ENCODE assay signal across 8 mouse cellular contexts in the genomic region with DNA sequence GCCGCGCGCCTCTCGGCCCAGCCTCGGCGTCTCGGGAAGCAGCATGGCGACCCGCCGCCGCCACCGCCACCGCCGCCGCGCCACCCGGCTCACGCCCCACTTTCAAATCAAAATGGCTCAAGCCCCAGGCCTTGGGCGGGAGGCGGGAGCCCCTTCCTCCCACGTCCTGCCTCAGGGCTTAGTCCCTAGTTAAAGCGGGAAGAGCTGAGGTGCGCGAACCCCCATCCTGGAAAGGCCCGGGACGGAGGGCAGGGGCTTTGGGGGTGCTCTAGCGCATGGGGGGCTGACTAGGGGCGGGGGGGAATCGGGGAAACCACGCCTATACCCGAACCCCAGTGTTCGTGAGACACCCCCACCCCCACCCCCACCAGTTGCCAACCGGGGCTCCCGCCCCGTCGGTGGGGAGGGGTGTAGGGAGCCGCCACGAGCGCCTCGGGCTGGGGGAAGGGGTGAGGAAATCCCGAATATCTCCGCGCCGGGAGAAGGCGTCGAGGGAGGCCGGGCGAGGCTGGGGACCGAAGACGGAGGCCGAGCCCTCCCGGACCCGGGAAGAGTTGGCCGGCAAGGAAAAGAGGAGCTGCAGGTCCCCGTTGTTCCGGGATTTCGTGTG. TPM values are rescaled to one million over a fixed set of nuclear protein-coding genes. Genes with fewer than 3 reads are reported as not detected.
DNase-seq lines count a peak whose midpoint lies in the region; ATAC-seq and TF ChIP-seq lines count a peak whose summit lies in the region.

No protein-coding gene starts in this region.

- DNase-seq in heart, adult 18-20 months: no peak
- DNase-seq in ES-E14 (ENCODE audit: low read depth, low spot score): no peak
- DNase-seq in forebrain, embryonic 11.5 days (ENCODE audit: low spot score): peak; percentile 84
- peak; percentile 81 for DNase-seq in limb, embryonic 10.5 days (ENCODE audit: low spot score)
- no peak for DNase-seq in frontal cortex, postnatal 14 days (ENCODE audit: low spot score in 2 of 2)
- no peak for DNase-seq in layer of hippocampus, postnatal 14 days (ENCODE audit: low spot score in 2 of 2)

- H3K9me3 ChIP-seq in heart, embryonic 11.5 days (replicated peaks; ENCODE audit: control insufficient read depth, low read length): no peaks in the 10 kb centered on the region
- no peaks in the 10 kb centered on the region for H3K9me3 ChIP-seq in ES-E14 (ENCODE audit: control insufficient read depth, insufficient read depth, low read depth, low read length)
- no peaks in the 10 kb centered on the region for H3K9me3 ChIP-seq in forebrain, embryonic 11.5 days (ENCODE audit: control insufficient read depth, low read length)
- no peaks in the 10 kb centered on the region for H3K9me3 ChIP-seq in limb, embryonic 10.5 days (replicated peaks)
- H3K9me3 ChIP-seq in neural tube, embryonic 15.5 days (replicated peaks): no peaks in the 10 kb centered on the region

- peak overlapping the region; percentile 85 for H3K4me3 ChIP-seq in heart, embryonic 11.5 days (ENCODE audit: low read depth, low read length)
- peak overlapping the region; percentile 80 to 91 for H3K4me3 ChIP-seq in ES-E14 (ENCODE audit: insufficient read depth in 1 of 2, low read depth in 1 of 2, low read length in 2 of 2, poor library complexity in 1 of 2, severe bottlenecking in 1 of 2)
- H3K4me3 ChIP-seq in forebrain, embryonic 11.5 days (ENCODE audit: low read depth, low read length): peak overlapping the region; percentile 97
- H3K4me3 ChIP-seq in limb, embryonic 10.5 days: peak overlapping the region; percentile 99
- peak overlapping the region; percentile 55 for H3K4me3 ChIP-seq in neural tube, embryonic 15.5 days (replicated peaks)

- WGBS in heart, embryonic 11.5 days (ENCODE audit: insufficient replicate concordance): under 1% methylated on average over 56 of the region's 57 CpGs
- WGBS in forebrain, embryonic 11.5 days: 1% methylated on average over 56 of the region's 57 CpGs
- WGBS in limb, embryonic 10.5 days: under 1% methylated on average over 57 of the region's 57 CpGs
- WGBS in neural tube, embryonic 15.5 days: under 1% methylated on average over 30 of the region's 57 CpGs

- peak overlapping the region; percentile 89 for H3K4me2 ChIP-seq in heart, embryonic 11.5 days
- peak overlapping the region; percentile 94 for H3K4me2 ChIP-seq in forebrain, embryonic 11.5 days (ENCODE audit: low read depth, low read length, severe bottlenecking)
- H3K4me2 ChIP-seq in neural tube, embryonic 15.5 days: peak overlapping the region; percentile 92

- H3K4me1 ChIP-seq in heart, embryonic 11.5 days (ENCODE audit: control insufficient read depth, insufficient read depth, low read length): peaks cover 17% of the 10 kb centered on the region
- peaks cover 4 to 18% of the 10 kb centered on the region in 2 experiments for H3K4me1 ChIP-seq in ES-E14 (ENCODE audit: control insufficient read depth in 2 of 2, insufficient read depth in 2 of 2, low read length in 2 of 2, poor library complexity in 1 of 2)
- peaks cover 7% of the 10 kb centered on the region; the same call in 1 of the 2 replicates for H3K4me1 ChIP-seq in forebrain, embryonic 11.5 days (replicated peaks; ENCODE audit: control insufficient read depth, insufficient read depth, low read length)
- peaks cover 29% of the 10 kb centered on the region for H3K4me1 ChIP-seq in limb, embryonic 10.5 days
- peaks cover 55% of the 10 kb centered on the region for H3K4me1 ChIP-seq in neural tube, embryonic 15.5 days

- no peaks in the 10 kb centered on the region for H3K36me3 ChIP-seq in heart, embryonic 11.5 days (ENCODE audit: control insufficient read depth, insufficient read depth, low read length)
- H3K36me3 ChIP-seq in ES-E14 (ENCODE audit: control insufficient read depth, insufficient read depth, low read length, poor library complexity, severe bottlenecking): peaks cover 8% of the 10 kb centered on the region
- H3K36me3 ChIP-seq in forebrain, embryonic 11.5 days (ENCODE audit: control insufficient read depth, insufficient read depth, low read length): no peaks in the 10 kb centered on the region
- H3K36me3 ChIP-seq in limb, embryonic 10.5 days: peaks cover 29% of the 10 kb centered on the region
- H3K36me3 ChIP-seq in neural tube, embryonic 15.5 days: no peaks in the 10 kb centered on the region

- in situ Hi-C loops in ES-E14 (cut with MboI; ENCODE audit: low sequenced_read_pairs in 2 of 2, unreplicated experiment in 2 of 2): no loop called here

- H3K9ac ChIP-seq in heart, embryonic 11.5 days (ENCODE audit: low read depth, low read length): peak overlapping the region; percentile 98
- peak overlapping the region; percentile 96 for H3K9ac ChIP-seq in ES-E14 (ENCODE audit: insufficient read depth, low read depth, low read length, poor library complexity, severe bottlenecking)
- H3K9ac ChIP-seq in forebrain, embryonic 11.5 days (ENCODE audit: low read length): peak overlapping the region; percentile 99
- peak overlapping the region; percentile 67 for H3K9ac ChIP-seq in neural tube, embryonic 15.5 days (replicated peaks)

- no peaks in the 10 kb centered on the region for H3K27me3 ChIP-seq in heart, embryonic 11.5 days (ENCODE audit: control insufficient read depth, insufficient read depth, low read length)
- H3K27me3 ChIP-seq in forebrain, embryonic 11.5 days (ENCODE audit: control insufficient read depth, insufficient read depth, low read length): no peaks in the 10 kb centered on the region
- no peaks in the 10 kb centered on the region for H3K27me3 ChIP-seq in limb, embryonic 10.5 days (ENCODE audit: low read depth, poor library complexity, severe bottlenecking)
- no peaks in the 10 kb centered on the region for H3K27me3 ChIP-seq in neural tube, embryonic 15.5 days (replicated peaks)

- ATAC-seq in heart, embryonic 11.5 days (replicated peaks; ENCODE audit: insufficient number of reproducible peaks, low FRiP score, low TSS enrichment): peak; percentile 43
- ATAC-seq in forebrain, embryonic 11.5 days (replicated peaks; ENCODE audit: low FRiP score): 0 out of 2 replicates have a peak, but pooled peaks have one; percentile 6
- ATAC-seq in neural tube, embryonic 15.5 days (ENCODE audit: low FRiP score): peak; percentile 19; the same call in 1 of the 2 replicates

- H3K27ac ChIP-seq in heart, embryonic 11.5 days (ENCODE audit: low read depth, low read length): peak overlapping the region; percentile 95
- peak overlapping the region; percentile 98 for H3K27ac ChIP-seq in ES-E14 (ENCODE audit: insufficient read depth, low read depth, low read length, poor library complexity, severe bottlenecking)
- H3K27ac ChIP-seq in forebrain, embryonic 11.5 days (ENCODE audit: low read depth, low read length): peak overlapping the region; percentile 99
- peak overlapping the region; percentile 99 for H3K27ac ChIP-seq in limb, embryonic 10.5 days
- H3K27ac ChIP-seq in neural tube, embryonic 15.5 days (replicated peaks): peak overlapping the region; percentile 82

TF ChIP-seq in ES-E14, 5 proteins besides CTCF, POLR2A, EP300 and RAD21:
- TF ChIP-seq CHD2 (IDR thresholded peaks at IDR 0.05; ENCODE audit: low read depth, low read length): no peak
- no peak for TF ChIP-seq ZNF384 (IDR thresholded peaks at IDR 0.05; ENCODE audit: low read depth, low read length)
- no peak for TF ChIP-seq MAFK (IDR thresholded peaks at IDR 0.05; ENCODE audit: insufficient read depth, low read depth, low read length)
- TF ChIP-seq ZC3H11A (IDR thresholded peaks at IDR 0.05; ENCODE audit: borderline replicate concordance, low read depth, low read length): no peak
- TF ChIP-seq HCFC1 (IDR thresholded peaks at IDR 0.05; ENCODE audit: borderline replicate concordance, insufficient read depth, low read length): no peak

RNA-seq across cellular contexts. Expression of gene Igf2bp1, which starts 0.8 kb away (rescaled TPM):
- 50.0 and 51.5 TPM in 2 replicates for polyA plus RNA-seq in heart, embryonic 11.5 days (2014; fragmentation: Nextera tagmentation; extraction: Ambion mirVana)
- total RNA-seq in heart, adult 18-20 months (2021): under 1 TPM; 0.05 to 0.35 TPM
- 273 and 354 TPM in 2 replicates for total RNA-seq in ES-E14 (2012; rRNA removed)
- polyA plus RNA-seq in forebrain, embryonic 11.5 days (2014; fragmentation: Nextera tagmentation; extraction: Ambion mirVana): 109 and 114 TPM in 2 replicates
- 165 and 181 TPM in 2 replicates for polyA plus RNA-seq in limb, embryonic 10.5 days (2016; fragmentation: Nextera tagmentation; extraction: Ambion mirVana)
- polyA plus RNA-seq in neural tube, embryonic 15.5 days (2015; fragmentation: Nextera tagmentation; extraction: Ambion mirVana): 6.7 and 12.0 TPM in 2 replicates
- total RNA-seq in layer of hippocampus, postnatal 14 days (2021): under 1 TPM; 0.10 to 0.18 TPM

RNA-seq across cellular contexts. Expression of gene Gip, which starts 19.4 kb away (rescaled TPM):
- polyA plus RNA-seq in heart, embryonic 11.5 days (2014; fragmentation: Nextera tagmentation; extraction: Ambion mirVana): not detected in 2 replicates
- not detected for total RNA-seq in heart, adult 18-20 months (2021)
- total RNA-seq in ES-E14 (2012; rRNA removed): 0.89 and 1.5 TPM in 2 replicates
- polyA plus RNA-seq in forebrain, embryonic 11.5 days (2014; fragmentation: Nextera tagmentation; extraction: Ambion mirVana): not detected in 2 replicates
- polyA plus RNA-seq in limb, embryonic 10.5 days (2016; fragmentation: Nextera tagmentation; extraction: Ambion mirVana): not detected in 2 replicates
- polyA plus RNA-seq in neural tube, embryonic 15.5 days (2015; fragmentation: Nextera tagmentation; extraction: Ambion mirVana): not detected in 2 replicates
- not detected for total RNA-seq in layer of hippocampus, postnatal 14 days (2021)

RNA-seq across cellular contexts. Expression of gene Snf8, which starts 29.8 kb away (rescaled TPM):
- polyA plus RNA-seq in heart, embryonic 11.5 days (2014; fragmentation: Nextera tagmentation; extraction: Ambion mirVana): 27.1 and 31.3 TPM in 2 replicates
- total RNA-seq in heart, adult 18-20 months (2021): 10 to 100 TPM; 43.6 to 44.9 TPM
- 51.5 and 79.4 TPM in 2 replicates for total RNA-seq in ES-E14 (2012; rRNA removed)
- polyA plus RNA-seq in forebrain, embryonic 11.5 days (2014; fragmentation: Nextera tagmentation; extraction: Ambion mirVana): 39.4 and 41.4 TPM in 2 replicates
- polyA plus RNA-seq in limb, embryonic 10.5 days (2016; fragmentation: Nextera tagmentation; extraction: Ambion mirVana): 108 TPM in 2 replicates
- 125 and 137 TPM in 2 replicates for polyA plus RNA-seq in neural tube, embryonic 15.5 days (2015; fragmentation: Nextera tagmentation; extraction: Ambion mirVana)
- 10 to 100 TPM; 84.2 to 90.8 TPM for total RNA-seq in layer of hippocampus, postnatal 14 days (2021)

Comparison
In these comparisons a context has a peak if more than half of its experiments do, and no peak if none do; other contexts are left out.
1. DNase-seq: peak in forebrain, embryonic 11.5 days (single experiment) and limb, embryonic 10.5 days (single experiment); none in heart, adult 18-20 months (0 of 2), ES-E14 (single experiment), frontal cortex, postnatal 14 days (0 of 2) and layer of hippocampus, postnatal 14 days (0 of 2).
2. Peak in every context shown above with its lines, with median percentiles within 50 percentile points of each other: ATAC-seq, H3K27ac ChIP-seq, H3K4me2 ChIP-seq, H3K4me3 ChIP-seq and H3K9ac ChIP-seq.